Mouse (Mus musculus) lung, postnatal 0 days (tissue): ENCODE data around the gene Tctex1d1.

Experiments
- CTCF ChIP-seq: IDR thresholded peaks from 2 replicates; pipeline ENCODE4 v1.5.1; 2016; ENCODE audit warnings: antibody characterized with exemption, mild to moderate bottlenecking
- EP300 ChIP-seq: IDR thresholded peaks from 2 replicates; pipeline ENCODE4 v1.6.1; 2016; ENCODE audit warnings: antibody characterized with exemption, mild to moderate bottlenecking, control low read depth

- TF ChIP-seq CTCF (no peak), EP300 (no peak)
Measured at GRCm38 (mm10) chr4:102930679-102931078, 47.7 kb upstream of the Tctex1d1 start.
